Mouse (Mus musculus) gastrocnemius, postnatal 36 days (tissue): ENCODE results near the gene 4930402F06Rik. TPM values are rescaled to one million over a fixed set of nuclear protein-coding genes. Genes with fewer than 3 reads are reported as not detected.

ENCODE experiments used
- DNase-seq, 2 experiments: peaks; one replicate each; pipeline ENCODE4 v3.0.0; 2022
- intact Hi-C: fragments of 180-260 bp; cut with DNase I; formaldehyde crosslinking; loops from one replicate; pipeline ENCODE4 v1.15.1; 2025
- long read RNA-seq, 2 experiments: library from polyadenylated mRNA; stranded (forward); transcript quantifications; one replicate each; pipeline ENCODE4 v2.0.0; 2021
- total RNA-seq, 2 experiments: library from RNA; stranded (reverse); gene quantifications; 2 replicates each; pipeline ENCODE4 v1.2.3; 2021

Gene 4930402F06Rik
- not detected for total RNA-seq
- long read RNA-seq, experiment 1, result 0 reads
- long read RNA-seq, experiment 2, result 0 reads

DNA sequence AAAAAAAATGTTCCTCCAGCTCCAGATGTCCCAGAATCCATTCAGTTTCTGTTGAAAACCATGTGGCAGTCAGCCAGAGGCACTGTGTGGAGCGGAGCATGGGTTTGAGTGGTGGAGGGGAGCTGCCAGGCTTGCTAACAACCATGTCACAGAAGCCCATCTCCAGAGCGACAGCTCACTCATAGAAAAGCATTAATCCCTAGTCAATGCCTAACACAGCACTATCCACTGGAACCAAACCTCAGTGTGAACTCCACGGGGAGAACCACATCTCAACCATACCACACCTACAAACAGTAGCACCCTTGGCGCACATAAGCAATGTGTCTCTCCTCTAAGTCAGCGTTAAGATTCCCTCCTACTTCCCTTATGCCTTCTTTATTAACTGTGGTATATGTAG lies at the start of gene 4930402F06Rik:
4930402F06Rik (minus strand) TSS at position 80 of the 400 bp plus-strand sequence.
- intact Hi-C loops, result loop anchor here (2.0 to 5.0 kb wide), 2 partner anchors 50 to 98 kb away; no protein-coding TSS in a partner anchor
- no peak for DNase-seq

DNA sequence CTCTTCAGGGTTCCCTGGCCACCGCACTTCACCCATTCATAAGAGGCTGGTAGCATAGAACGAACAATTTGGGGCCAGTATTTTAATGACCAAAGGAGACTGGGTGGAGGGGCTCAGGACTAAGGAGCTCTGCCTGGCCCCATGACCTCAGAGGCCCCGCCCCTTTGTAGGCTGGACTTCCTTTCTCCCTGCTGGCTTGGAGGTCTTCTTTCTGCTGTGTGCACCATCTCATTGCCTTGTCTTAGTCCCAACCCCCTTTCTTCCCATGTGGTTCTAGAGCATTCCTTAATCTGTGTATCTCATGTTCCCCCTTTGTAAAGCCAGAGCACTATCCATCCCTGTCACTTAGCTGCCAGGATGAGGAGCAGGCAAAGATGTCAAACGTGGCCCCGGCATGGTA lies 49.3 kb upstream of the 4930402F06Rik start:
- intact Hi-C loops, result no loop called here
- DNase-seq, result no peak

DNA sequence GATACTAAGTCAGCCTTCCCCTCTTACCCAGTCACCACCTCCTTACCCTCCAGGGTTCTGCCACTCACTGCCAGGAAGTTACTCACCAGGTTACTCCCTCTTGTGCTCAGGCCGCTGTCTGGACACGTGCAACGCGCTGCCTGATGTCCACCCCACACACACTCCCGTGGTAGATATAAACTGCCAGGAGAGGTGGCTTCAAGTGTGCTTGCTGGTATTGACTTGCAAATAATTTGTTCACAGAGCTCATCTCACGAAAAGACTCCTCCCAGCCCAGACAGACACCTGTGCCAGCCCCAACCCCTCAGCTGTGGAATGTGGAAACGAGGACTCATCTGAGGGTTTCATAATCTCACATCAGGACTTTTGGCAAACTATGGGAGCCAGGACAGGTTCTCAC lies 48.6 kb upstream of the 4930402F06Rik start:
- no peak for DNase-seq
- intact Hi-C loops, result no loop called here

DNA sequence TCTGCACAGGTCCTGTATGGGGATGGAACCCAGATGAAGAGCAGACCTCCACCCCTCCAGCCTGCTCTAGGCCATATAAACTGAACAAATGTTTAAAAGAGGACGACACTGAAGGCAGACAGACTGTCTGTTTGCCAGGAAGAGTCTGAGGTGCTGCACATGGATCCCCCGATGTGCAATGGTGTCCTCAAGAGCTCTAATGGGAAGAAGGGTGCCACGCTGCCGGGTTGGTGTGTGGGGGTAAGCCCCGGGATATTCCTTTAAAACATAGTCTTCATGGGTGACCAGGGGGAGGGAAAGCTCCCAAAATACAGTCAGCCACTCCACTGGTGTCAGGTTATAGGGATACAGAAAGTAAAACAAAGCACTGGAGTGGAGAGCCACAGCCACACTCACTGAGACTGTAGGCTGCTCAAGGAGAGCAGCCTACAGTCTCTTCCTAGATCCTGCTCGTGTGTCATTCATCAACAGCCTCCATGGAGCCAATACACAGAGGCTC lies 47.8 kb upstream of the 4930402F06Rik start:
- intact Hi-C loops, result no loop called here
- no peak for DNase-seq

DNA sequence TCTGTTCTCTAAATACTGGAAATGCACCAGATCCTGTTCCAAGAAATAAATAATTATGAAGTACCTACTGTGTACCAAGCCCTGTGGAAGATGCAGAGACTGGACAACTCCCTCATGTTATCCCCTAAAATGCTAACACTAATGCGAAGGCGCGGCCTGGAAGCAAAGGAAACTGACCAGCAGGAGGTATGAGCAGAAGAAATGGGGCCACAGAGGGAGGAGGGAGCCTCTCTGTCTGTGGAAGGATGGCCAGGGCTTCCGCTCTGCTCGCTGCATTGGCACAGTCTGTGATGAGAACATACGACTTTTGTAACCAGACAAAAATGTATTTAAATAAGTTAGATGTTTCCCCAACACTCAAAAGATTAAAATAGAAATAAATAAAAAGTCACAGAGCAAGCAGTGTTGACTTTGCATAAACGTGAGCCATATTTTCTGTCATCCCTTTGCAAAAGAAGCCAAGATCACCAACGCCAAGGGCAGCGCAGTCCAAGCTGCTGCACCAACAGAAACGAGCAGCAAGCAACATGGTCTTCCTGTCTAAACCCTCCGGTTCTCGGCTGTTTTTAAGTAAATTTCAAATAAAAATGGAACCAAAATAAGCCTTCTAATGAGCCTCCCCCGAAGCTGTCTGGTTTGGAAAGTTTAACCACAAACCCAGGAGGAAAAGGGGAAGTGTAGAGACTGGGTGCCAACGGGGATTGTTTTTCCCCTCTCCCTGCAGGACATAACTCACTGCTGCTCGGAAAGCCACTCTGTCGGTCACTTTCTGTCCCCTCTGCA lies 47.2 kb upstream of the 4930402F06Rik start:
- DNase-seq, result no peak
- intact Hi-C loops, result no loop called here

DNA sequence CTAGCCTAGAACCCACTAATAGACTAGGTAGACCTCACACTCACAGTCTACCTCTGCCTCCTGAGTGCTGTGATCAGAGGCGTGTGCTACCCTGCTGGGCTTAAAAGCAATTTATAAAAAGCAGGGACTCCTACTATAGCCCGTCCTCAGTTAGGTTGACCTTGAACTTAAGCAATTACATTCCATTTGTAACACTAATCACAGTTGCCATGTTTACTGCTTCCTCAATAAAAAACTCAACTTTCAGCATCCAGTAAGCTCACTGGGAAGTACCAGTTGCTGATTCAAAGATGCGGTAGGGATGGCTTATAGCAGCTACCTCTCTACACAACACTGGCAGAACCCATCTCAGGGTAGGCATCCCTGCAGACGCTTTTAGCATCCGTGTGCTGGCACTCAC lies 46.4 kb upstream of the 4930402F06Rik start:
- no peak for DNase-seq
- intact Hi-C loops, result no loop called here

DNA sequence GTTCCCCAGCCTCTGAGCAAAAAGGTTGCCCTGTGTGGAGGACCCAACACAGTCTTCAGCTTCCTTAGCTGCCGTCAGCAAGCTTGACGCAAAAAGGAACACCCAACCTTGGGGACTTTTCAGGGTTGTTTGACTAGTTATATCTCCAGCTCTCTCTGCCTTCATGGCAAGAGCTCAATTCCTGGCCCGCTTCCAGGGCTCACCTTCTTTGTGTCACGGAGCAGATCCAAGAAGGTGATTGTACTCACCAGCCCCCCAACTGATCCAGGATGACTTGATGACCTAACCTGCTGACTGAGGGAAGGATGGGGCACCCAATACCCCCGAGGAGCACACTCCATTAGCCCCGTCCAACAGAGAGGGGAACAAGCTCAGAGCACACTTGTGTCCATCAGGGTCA lies 45.1 kb upstream of the 4930402F06Rik start:
- DNase-seq, result no peak
- intact Hi-C loops, result no loop called here

DNA sequence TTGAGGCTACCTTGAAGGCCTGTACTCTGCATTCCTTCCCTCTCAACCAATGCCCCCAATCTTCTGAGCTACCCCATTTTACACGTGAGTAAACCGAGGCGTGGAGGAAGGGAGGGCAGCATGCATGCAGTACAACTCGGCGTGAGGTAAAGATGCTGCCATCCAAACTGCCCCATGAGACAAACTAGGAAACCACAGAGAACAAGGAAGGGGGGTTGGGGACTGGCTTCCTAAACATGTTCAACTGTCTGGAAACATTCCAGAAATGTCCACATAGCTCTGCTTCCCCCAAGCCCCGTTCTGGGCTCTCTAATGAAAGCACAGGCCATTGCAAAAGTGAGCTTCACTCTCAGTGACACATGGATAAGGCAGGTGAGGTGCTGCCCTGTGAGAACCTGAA lies 44.4 kb upstream of the 4930402F06Rik start:
- intact Hi-C loops, result no loop called here
- DNase-seq, result no peak

DNA sequence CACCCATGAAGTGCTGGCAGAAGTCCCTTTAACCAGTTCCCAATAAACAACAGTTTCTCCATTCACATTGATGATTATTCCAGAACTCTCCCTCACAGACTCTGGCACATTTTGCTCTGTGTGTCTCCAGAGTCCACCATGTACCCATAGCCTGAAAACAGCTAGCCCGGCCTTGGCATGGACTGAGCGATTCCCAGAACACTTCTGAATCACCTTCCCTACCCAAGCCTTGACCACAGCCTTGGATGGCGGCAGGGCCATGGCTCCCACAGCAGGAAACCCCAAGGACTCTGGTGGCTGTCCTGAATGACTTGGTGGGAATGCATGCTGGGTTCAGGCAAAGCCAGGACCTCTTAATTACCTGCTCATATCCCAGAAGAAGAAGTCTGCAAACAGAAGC lies 43.5 kb upstream of the 4930402F06Rik start:
- no peak for DNase-seq
- intact Hi-C loops, result no loop called here

DNA sequence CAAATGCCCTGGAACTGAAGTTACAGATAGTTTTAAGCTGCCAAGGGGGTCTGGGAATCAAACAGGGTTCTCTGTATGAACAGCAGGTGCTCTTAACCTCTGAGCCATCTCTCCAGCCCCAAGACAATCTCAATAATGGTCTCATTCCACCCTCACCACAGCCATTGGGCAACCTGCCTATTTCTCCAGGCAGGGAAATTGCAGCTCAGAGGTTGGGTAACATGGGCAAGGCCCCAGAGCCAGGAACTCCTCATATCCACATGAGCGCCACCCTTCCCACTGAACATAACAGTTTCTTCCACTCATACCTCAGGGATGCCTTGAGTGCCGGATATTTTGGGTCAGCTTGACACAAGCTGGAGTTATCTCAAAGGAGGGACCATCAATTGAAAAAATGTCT lies 40.8 kb upstream of the 4930402F06Rik start:
- intact Hi-C loops, result no loop called here
- no peak for DNase-seq

DNA sequence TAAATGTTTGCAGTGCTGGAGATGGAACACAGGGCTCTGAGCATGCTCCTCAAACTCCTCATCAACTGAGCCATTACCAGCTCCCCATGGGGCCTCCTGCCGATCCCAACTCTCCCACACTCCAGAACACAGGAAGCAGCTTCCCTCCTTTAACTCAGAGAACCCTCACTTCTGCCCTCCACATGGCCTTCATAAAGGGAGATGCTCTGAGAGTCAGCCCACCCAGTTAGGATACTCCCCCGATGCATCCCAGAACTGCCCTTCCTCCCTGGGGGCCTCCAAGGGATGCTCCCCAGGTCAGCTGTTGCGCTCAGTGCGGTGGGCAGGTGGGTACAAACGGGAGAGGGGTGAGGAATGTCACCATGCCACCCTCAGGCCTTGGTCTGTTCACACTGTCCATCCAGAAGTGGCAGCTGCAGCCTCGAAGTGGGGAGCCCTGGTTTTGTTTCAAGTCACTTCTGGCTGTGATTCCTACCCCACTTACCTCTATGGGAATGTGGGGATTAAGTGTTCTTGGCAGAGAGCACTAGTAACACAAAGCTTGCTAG lies 37.7 kb upstream of the 4930402F06Rik start:
- intact Hi-C loops, result no loop called here
- DNase-seq, result no peak

DNA sequence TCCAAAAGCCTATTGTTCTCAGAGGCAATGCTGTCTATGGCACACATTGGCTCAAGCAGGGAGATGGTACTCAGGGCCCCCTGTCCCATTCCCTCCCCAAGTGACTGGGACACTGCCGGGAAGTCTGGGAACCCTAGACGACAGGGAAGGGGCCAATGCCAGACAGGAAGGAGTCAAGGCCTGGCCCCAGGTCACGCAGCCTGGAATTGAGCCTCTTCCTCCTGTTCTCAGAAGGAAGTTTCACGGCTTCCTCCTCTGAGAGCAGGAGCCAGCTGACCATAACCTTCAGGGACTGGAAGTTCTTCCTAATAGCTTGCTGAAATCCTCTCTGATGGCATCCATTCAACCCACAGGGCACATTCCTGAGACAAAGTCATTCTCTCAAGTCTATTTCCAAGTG lies 36.5 kb upstream of the 4930402F06Rik start:
- no peak for DNase-seq
- intact Hi-C loops, result no loop called here

DNA sequence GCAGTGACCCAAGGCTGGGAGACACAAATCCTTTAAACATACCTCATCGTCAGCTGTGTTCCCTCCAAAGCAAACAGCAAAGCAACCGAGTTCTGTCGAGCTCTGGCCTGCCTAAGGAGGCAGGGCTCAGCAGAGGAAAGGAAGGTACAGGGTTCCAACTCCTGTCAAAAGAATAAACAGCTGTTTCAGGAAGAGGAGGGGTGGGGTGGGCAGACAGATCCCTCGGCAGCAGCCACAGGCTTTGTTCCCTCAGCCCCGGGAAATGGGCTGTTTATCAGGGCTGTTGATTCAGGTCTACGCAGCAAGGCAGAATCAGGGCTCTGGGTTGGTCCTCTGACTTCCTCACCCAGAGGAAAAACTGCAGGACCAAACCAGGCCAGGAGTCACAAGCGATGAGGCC lies 35.5 kb upstream of the 4930402F06Rik start:
- no peak for DNase-seq
- intact Hi-C loops, result no loop called here

DNA sequence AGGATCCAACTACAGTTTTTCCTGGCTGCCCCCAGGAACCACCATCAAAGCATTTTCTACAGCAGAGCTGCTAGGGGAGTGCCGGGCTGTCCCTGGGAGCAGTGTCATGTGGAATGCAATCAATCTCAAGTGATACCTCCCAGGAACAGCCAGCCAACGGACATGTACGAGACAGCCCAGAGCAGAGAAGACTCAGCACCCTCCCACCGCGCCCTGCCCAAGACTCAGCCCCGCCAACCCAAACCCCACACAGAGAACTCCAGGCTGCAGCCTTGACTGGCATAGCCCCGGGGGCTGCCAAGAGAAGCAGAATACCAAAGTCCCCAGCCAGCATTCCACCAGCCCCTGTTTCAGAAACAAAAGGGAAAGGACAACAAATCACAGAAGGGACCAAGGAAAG lies 35.0 kb upstream of the 4930402F06Rik start:
- intact Hi-C loops, result no loop called here
- no peak for DNase-seq

DNA sequence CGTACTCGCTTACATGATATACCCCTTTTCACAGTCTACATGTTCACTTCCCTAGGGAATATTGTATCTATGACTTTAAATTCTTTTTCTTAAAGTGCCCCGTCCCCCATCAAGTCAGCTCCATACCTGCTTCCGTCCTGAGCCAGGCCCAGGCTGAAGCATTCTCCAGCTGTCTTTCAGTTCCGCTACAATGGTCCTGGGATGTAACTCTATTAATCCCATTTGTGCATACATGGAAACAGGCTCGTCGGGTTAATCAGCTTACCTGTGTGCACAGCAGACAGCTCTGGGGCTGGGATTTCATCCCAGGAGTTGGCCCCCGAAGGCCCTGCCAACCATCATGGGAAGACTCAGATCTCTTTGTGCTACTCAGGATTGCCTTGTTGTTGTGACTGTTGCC lies 33.8 kb upstream of the 4930402F06Rik start:
- intact Hi-C loops, result no loop called here
- DNase-seq, result no peak

DNA sequence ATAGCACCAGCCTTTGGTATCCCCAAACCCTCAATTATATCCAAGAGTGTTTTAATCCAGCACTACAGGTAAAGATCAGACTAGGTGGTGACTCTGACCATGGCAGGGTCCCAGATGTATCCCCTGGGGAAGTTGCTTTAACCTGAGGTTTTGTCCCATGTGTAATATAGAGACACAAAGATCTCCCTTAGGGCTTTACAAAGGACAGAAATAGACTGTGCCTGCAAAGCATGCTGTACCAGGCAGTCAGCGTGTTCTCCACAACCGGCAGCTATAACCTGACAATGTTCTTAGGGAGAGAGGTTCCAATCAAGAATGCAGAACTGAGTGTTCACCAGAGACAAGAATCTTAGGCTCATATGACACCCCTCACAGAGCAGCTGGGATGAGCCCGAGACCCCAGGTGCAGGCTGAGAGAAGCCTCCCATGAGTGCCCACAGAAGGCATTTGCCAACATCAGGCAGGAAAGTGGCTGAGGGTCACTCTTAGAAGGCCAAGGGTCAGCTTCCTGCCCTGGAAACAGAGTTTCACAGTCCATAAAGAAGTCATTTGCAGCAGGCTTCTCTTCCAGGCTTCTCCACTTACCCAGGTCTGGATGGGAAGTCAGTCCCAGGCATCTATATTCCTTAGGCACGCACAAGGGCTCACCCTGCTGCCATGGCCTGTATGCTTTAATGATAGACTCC lies 31.8 kb upstream of the 4930402F06Rik start:
- intact Hi-C loops, result no loop called here
- no peak for DNase-seq

DNA sequence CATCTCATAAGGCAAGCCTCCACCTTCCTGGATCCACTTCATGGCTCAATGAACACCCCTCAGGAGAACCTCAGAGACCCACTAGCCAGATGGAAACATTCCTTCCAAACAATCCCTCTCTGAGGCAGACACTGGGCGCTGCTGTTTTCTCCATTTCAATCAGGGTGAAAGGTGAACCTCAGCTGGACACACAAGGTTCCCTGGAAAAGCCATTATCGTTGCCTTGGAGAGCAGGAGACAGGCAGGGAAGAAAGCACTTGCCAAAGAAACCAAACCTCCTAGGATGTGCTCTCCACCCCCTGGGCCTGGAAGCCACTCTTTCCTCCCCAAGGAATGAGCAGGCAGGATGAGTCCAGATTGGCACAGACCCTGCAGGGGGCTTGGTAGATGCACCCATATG lies 30.6 kb upstream of the 4930402F06Rik start:
- DNase-seq, result no peak

DNA sequence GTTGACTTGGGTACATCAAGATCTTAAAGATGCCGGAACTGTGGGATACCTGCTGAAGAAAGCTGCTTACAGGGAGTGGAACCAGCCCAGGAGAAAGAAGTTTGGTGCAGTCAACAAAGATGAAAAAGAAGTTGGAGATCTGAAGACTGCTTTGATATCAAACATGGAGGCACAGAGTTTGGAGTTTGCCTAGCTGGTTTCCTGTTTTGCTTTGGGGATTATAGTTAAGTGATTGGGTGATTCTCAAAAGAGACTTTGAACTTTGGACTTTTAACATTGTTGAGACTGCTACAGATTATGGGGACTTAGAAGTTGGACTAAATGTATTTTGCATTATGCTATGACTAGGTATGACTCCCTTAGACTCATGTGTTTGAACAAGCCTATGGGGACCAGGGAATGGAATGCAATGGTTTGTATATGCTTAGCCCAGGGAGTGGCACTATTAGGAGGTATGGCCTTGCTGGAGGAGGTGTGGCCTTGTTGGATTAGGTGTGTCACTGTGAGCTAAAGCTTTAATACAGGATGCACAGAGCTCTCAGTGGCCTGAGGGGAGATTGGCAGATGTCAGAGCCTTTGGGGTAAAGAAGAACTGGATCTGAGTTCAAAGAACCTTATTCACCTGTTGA lies 26.9 kb upstream of the 4930402F06Rik start:
- no peak for DNase-seq
- intact Hi-C loops, result no loop called here

More for the DNA sequence above, 30.6 kb upstream of the 4930402F06Rik start:
- intact Hi-C loops, result no loop called here

DNA sequence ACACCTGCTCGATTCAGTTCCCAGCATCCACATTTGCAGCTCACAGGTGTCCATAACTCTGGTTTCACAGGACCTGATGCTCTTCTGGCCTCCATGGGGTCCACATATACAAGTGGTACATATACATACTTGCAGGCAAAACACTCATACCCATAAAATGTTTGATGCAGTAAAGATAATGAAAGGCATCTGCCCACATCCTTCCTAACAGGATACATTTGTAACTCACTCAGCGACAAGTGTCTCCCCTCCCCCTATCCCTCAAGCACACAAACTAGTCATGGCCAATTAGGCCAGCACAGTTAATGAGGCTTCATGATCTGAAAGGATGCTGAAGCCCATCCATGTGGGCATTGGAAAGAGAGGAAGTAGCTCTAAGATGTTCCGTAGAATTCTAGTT lies 25.4 kb upstream of the 4930402F06Rik start:
- DNase-seq, result no peak
- intact Hi-C loops, result no loop called here

DNA sequence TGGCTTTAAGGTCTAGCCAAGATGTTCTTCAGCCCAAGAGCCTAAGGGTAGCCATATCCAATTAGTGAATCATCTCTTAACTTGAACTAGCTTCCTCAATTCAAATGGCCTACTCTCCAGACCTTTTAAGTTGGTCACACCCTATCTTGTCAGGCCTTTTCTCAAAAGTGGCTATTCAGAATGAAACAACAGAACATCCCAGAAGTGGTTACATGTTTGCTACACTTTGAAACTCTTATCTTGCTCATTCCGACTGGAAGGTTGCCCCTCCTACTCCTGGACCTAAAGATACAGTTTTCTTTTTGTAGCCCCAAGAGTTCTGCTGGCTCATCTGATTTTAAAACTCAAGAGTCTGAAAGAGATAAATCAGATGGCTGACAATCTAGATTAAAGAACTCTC lies 23.7 kb upstream of the 4930402F06Rik start:
- DNase-seq, result no peak
- intact Hi-C loops, result no loop called here

DNA sequence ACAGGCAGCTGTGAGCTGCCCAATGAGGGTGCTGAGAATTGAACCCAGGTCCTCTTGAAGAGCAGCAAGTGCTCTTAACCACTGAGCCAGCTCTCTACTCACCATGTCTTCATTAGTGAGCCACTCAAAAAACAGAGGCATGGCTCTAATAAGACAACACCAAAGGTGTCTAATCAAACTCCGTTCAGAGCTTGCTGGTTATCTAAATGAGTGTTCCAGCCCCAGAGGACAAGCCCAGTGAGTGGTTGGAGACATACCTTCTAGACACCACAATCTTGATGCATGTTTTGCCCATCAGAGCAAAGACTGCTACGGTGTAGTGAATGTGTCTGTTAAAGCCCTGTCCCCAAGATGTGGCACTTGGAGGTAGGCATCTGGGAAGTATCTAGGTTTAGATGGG lies 22.7 kb upstream of the 4930402F06Rik start:
- no peak for DNase-seq
- intact Hi-C loops, result no loop called here
